23 mouse cellular contexts compared by ENCODE assay signal in genomic region chr16:6906001-6906400, GRCm38 (mm10).
A peak's percentile ranks its signal among the peaks of the same experiment; 100 is the strongest.
DNase-seq lines count a peak whose midpoint lies in the region; ATAC-seq lines count a peak whose summit lies in the region.
"Had no signal": no experiment of that assay in that cellular context is flagged by ENCODE, and none has a peak within 500 bp of the region (broad histone marks: within the 10 kb centered on the region; RNA-seq: fewer than 3 reads in every experiment).

No protein-coding gene starts in this region.

- no peaks in the 10 kb centered on the region for H3K4me1 ChIP-seq in kidney, embryonic 16.5 days (ENCODE audit: insufficient read depth, low read length)
- H3K4me1 ChIP-seq: embryonic facial prominence, embryonic 10.5 days; heart, embryonic 15.5 days had no signal

- no peaks in the 10 kb centered on the region for H3K27me3 ChIP-seq in kidney, embryonic 16.5 days (ENCODE audit: insufficient read depth, low read length)
- H3K27me3 ChIP-seq: heart, embryonic 15.5 days had no signal

- H3K9me3 ChIP-seq in kidney, embryonic 16.5 days (ENCODE audit: low read length), result no peaks in the 10 kb centered on the region
- H3K9me3 ChIP-seq: embryonic facial prominence, embryonic 10.5 days; heart, embryonic 15.5 days had no signal

- peak; percentile 3 for DNase-seq in adrenal gland, adult 8-10 months
- no peak for DNase-seq in adrenal gland, adult 18-20 months (ENCODE audit: low spot score in 2 of 2)
- DNase-seq in ovary, adult 18-20 months (ENCODE audit: low spot score), result peak; percentile 8
- no peak for DNase-seq in ovary, postnatal 10 days (ENCODE audit: low spot score)
- peak; percentile 65 for DNase-seq in cerebellum, adult 9-11 months
- no peak for DNase-seq in embryo, embryonic 10 days (ENCODE audit: low spot score)
- DNase-seq: gastrocnemius, adult 2 months; heart, postnatal 4 days; kidney, adult 18-20 months; kidney, postnatal 10 days; layer of hippocampus, postnatal 36 days; liver, postnatal 0 days; lung, postnatal 10 days; right cerebral cortex, postnatal 14 days; thymus, adult 2 months had no signal

- H3K9ac ChIP-seq in kidney, embryonic 16.5 days (replicated peaks; ENCODE audit: low read length), result no peak overlapping the region
- H3K9ac ChIP-seq: heart, embryonic 15.5 days; hindbrain, embryonic 14.5 days; liver, postnatal 0 days had no signal

- H3K4me2 ChIP-seq in kidney, embryonic 16.5 days (replicated peaks; ENCODE audit: low read depth, low read length), result no peak overlapping the region
- H3K4me2 ChIP-seq: heart, embryonic 15.5 days; hindbrain, embryonic 14.5 days; midbrain, embryonic 11.5 days had no signal

- WGBS in kidney, embryonic 16.5 days, result 82% methylated on average over 2 of the region's 2 CpGs

- H3K27ac ChIP-seq in kidney, embryonic 16.5 days (ENCODE audit: low read length), result no peak overlapping the region
- H3K27ac ChIP-seq: embryonic facial prominence, embryonic 10.5 days; gastrocnemius, adult 2 months; heart, embryonic 15.5 days; hindbrain, embryonic 14.5 days; stomach, postnatal 0 days had no signal

- ATAC-seq in kidney, embryonic 16.5 days (ENCODE audit: low FRiP score, low TSS enrichment), result no peak
- ATAC-seq: CD4-positive, CD25-positive, alpha-beta regulatory T cell, adult 4 months; inflammation-experienced regulatory T-cells, adult 6 months; liver, postnatal 0 days had no signal

- no peak overlapping the region for H3K4me3 ChIP-seq in kidney, embryonic 16.5 days (ENCODE audit: low read length)
- H3K4me3 ChIP-seq: embryonic facial prominence, embryonic 10.5 days; gastrocnemius, adult 2 months; heart, embryonic 15.5 days had no signal

- no peaks in the 10 kb centered on the region for H3K36me3 ChIP-seq in kidney, embryonic 16.5 days (ENCODE audit: insufficient read depth, low read length)
- H3K36me3 ChIP-seq: embryonic facial prominence, embryonic 10.5 days; heart, embryonic 15.5 days had no signal

Comparison
In these comparisons a context has a peak if more than half of its experiments do, and no peak if none do; other contexts are left out.
1. DNase-seq: peak in adrenal gland, adult 8-10 months (single experiment), ovary, adult 18-20 months (single experiment) and cerebellum, adult 9-11 months (single experiment); none in adrenal gland, adult 18-20 months (0 of 2), ovary, postnatal 10 days (single experiment) and embryo, embryonic 10 days (single experiment).